Mouse (Mus musculus) CD4-positive, CD25-positive, alpha-beta regulatory T cell, adult 4 months (primary cell): ENCODE results near the gene Casq2. TPM values are rescaled to one million over a fixed set of nuclear protein-coding genes. Genes with fewer than 3 reads are reported as not detected.

ENCODE experiments used
- ATAC-seq: one replicate; pipeline ENCODE4 v1.8.0; 2017
- polyA plus RNA-seq, 2 experiments: library from polyadenylated mRNA; unstranded; fragments of 100-300 nt; shearing (Covaris generic); gene quantifications; one replicate each; pipeline ENCODE4 v1.2.1; 2017

Gene Casq2
- polyA plus RNA-seq = not detected

- no peak for ATAC-seq
Measured at GRCm38 (mm10) chr3:102086283-102086682, at the start of gene Casq2. Casq2 (plus strand) TSS chr3:102086415.

GRCm38 (mm10) chr3:102037806-102038205 lies 48.4 kb upstream of the Casq2 start:
- no peak for ATAC-seq

GRCm38 (mm10) chr3:102038608-102039007 lies 47.6 kb upstream of the Casq2 start:
- no peak for ATAC-seq

GRCm38 (mm10) chr3:102041632-102042031 lies 44.6 kb upstream of the Casq2 start:
- no peak for ATAC-seq

GRCm38 (mm10) chr3:102045071-102045470 lies 41.1 kb upstream of the Casq2 start:
- ATAC-seq = no peak

GRCm38 (mm10) chr3:102047532-102047931 lies 38.7 kb upstream of the Casq2 start:
- no peak for ATAC-seq

- no peak for ATAC-seq
Measured at GRCm38 (mm10) chr3:102049207-102050104, 36.8 kb upstream of the Casq2 start.

- ATAC-seq = no peak
Measured at GRCm38 (mm10) chr3:102052036-102052435, 34.2 kb upstream of the Casq2 start.

- no peak for ATAC-seq
Measured at GRCm38 (mm10) chr3:102053293-102053692, 32.9 kb upstream of the Casq2 start.

GRCm38 (mm10) chr3:102055878-102056277 lies 30.3 kb upstream of the Casq2 start:
- no peak for ATAC-seq

- ATAC-seq = no peak
Measured at GRCm38 (mm10) chr3:102060065-102060464, 26.1 kb upstream of the Casq2 start.

GRCm38 (mm10) chr3:102061923-102062670 lies 24.1 kb upstream of the Casq2 start:
- no peak for ATAC-seq

GRCm38 (mm10) chr3:102062671-102063010 lies 23.6 kb upstream of the Casq2 start:
- ATAC-seq = no peak

GRCm38 (mm10) chr3:102063273-102064120 lies 22.7 kb upstream of the Casq2 start:
- no peak for ATAC-seq

- ATAC-seq = no peak
Measured at GRCm38 (mm10) chr3:102064566-102064965, 21.6 kb upstream of the Casq2 start.

- no peak for ATAC-seq
Measured at GRCm38 (mm10) chr3:102067306-102067705, 18.9 kb upstream of the Casq2 start.

GRCm38 (mm10) chr3:102067861-102068260 lies 18.4 kb upstream of the Casq2 start:
- no peak for ATAC-seq

GRCm38 (mm10) chr3:102069260-102069659 lies 17.0 kb upstream of the Casq2 start:
- ATAC-seq = no peak

GRCm38 (mm10) chr3:102069686-102070085 lies 16.5 kb upstream of the Casq2 start:
- no peak for ATAC-seq

GRCm38 (mm10) chr3:102070360-102070759 lies 15.9 kb upstream of the Casq2 start:
- ATAC-seq = no peak

- ATAC-seq = no peak
Measured at GRCm38 (mm10) chr3:102071016-102071415, 15.2 kb upstream of the Casq2 start.

GRCm38 (mm10) chr3:102079413-102079812 lies 6.8 kb upstream of the Casq2 start:
- ATAC-seq = no peak

- no peak for ATAC-seq
Measured at GRCm38 (mm10) chr3:102081862-102082261, 4.4 kb upstream of the Casq2 start.
